39 mouse cellular contexts compared by ENCODE assay signal in genomic region chr4:136675439-136675838, GRCm38 (mm10). TPM values are rescaled to one million over a fixed set of nuclear protein-coding genes. Genes with fewer than 3 reads are reported as not detected.
"Had no signal": no experiment of that assay in that cellular context is flagged by ENCODE, and none has a peak within 500 bp of the region (broad histone marks: within the 10 kb centered on the region; RNA-seq: fewer than 3 reads in every experiment).

No protein-coding gene starts in this region.

- H3K4me3 ChIP-seq: limb, embryonic 10.5 days; limb, embryonic 12.5 days; limb, embryonic 13.5 days; limb, embryonic 15.5 days; liver, embryonic 12.5 days; liver, embryonic 13.5 days; liver, embryonic 15.5 days; lung, embryonic 15.5 days; megakaryocyte, embryonic 14.5 days; midbrain, embryonic 10.5 days; midbrain, embryonic 12.5 days; midbrain, embryonic 13.5 days; midbrain, embryonic 15.5 days; myocyte; neural tube, embryonic 12.5 days had no signal

- H3K4me2 ChIP-seq: limb, embryonic 12.5 days; limb, embryonic 13.5 days; limb, embryonic 15.5 days; liver, embryonic 11.5 days; liver, embryonic 12.5 days; liver, embryonic 13.5 days; liver, embryonic 15.5 days; lung, embryonic 14.5 days; lung, embryonic 15.5 days; midbrain, embryonic 11.5 days; midbrain, embryonic 12.5 days; midbrain, embryonic 13.5 days; midbrain, embryonic 15.5 days; neural tube, embryonic 12.5 days had no signal

- H3K27me3 ChIP-seq: limb, embryonic 12.5 days; limb, embryonic 13.5 days; limb, embryonic 15.5 days; liver, embryonic 12.5 days; liver, embryonic 13.5 days; liver, embryonic 15.5 days; lung, embryonic 15.5 days; midbrain, embryonic 12.5 days; midbrain, embryonic 13.5 days; midbrain, embryonic 15.5 days; neural tube, embryonic 12.5 days had no signal

- H3K4me1 ChIP-seq: liver, embryonic 12.5 days; liver, embryonic 13.5 days; liver, embryonic 15.5 days; lung, embryonic 15.5 days had no signal

- ATAC-seq: liver, embryonic 12.5 days; liver, postnatal 0 days; lung, postnatal 0 days; midbrain, embryonic 13.5 days; midbrain, embryonic 15.5 days; midbrain, embryonic 16.5 days had no signal

- H3K36me3 ChIP-seq: liver, embryonic 12.5 days; liver, embryonic 13.5 days; liver, embryonic 15.5 days; lung, embryonic 15.5 days had no signal

- DNase-seq: left cerebral cortex, postnatal 4 days; liver; liver, embryonic 13.5 days; liver, postnatal 0 days; lung, adult 18-20 months; lung, adult 2 months; lung, embryonic 14.5 days; lung, postnatal 10 days; lung, postnatal 14 days; lung, postnatal 36 days; lung, postnatal 4 days; midbrain, embryonic 14.5 days had no signal

- H3K9ac ChIP-seq: limb, embryonic 12.5 days; limb, embryonic 13.5 days; limb, embryonic 15.5 days; liver, embryonic 12.5 days; liver, embryonic 13.5 days; liver, embryonic 14.5 days; liver, embryonic 15.5 days; liver, postnatal 0 days; lung, embryonic 14.5 days; lung, embryonic 15.5 days; midbrain, embryonic 12.5 days; midbrain, embryonic 13.5 days; midbrain, embryonic 15.5 days; neural tube, embryonic 12.5 days had no signal

- H3K9me3 ChIP-seq: limb, embryonic 10.5 days; limb, embryonic 12.5 days; limb, embryonic 13.5 days; limb, embryonic 15.5 days; liver, embryonic 12.5 days; liver, embryonic 13.5 days; liver, embryonic 15.5 days; lung, embryonic 15.5 days; megakaryocyte, embryonic 14.5 days; midbrain, embryonic 10.5 days; midbrain, embryonic 12.5 days; midbrain, embryonic 13.5 days; midbrain, embryonic 15.5 days; neural tube, embryonic 12.5 days had no signal

- H3K27ac ChIP-seq: limb, embryonic 10.5 days; limb, embryonic 12.5 days; limb, embryonic 13.5 days; limb, embryonic 15.5 days; liver, embryonic 12.5 days; liver, embryonic 13.5 days; liver, embryonic 14.5 days; liver, embryonic 15.5 days; lung, embryonic 15.5 days; macrophage; midbrain, embryonic 10.5 days; midbrain, embryonic 12.5 days; midbrain, embryonic 13.5 days; midbrain, embryonic 15.5 days; neural tube, embryonic 12.5 days had no signal

RNA-seq across cellular contexts. Expression of gene Lactbl1, which starts 53.0 kb away (rescaled TPM):
- total RNA-seq: left cerebral cortex, postnatal 25 days; liver, adult 2 months; megakaryocyte, adult 5-6 weeks had no signal
- polyA plus RNA-seq: limb, embryonic 10.5 days; limb, embryonic 11.5 days; limb, embryonic 12.5 days; limb, embryonic 15.5 days; liver, adult 2 months; liver, embryonic 11.5 days; liver, embryonic 12.5 days; liver, embryonic 13.5 days; liver, embryonic 14.5 days; liver, embryonic 15.5 days; liver, embryonic 16.5 days; liver, postnatal 0 days; lung, embryonic 14.5 days; lung, embryonic 15.5 days; lung, embryonic 16.5 days; lung, postnatal 0 days; macrophage; midbrain, embryonic 10.5 days; midbrain, embryonic 11.5 days; midbrain, embryonic 13.5 days; midbrain, embryonic 14.5 days; myocyte; neural tube, embryonic 11.5 days; neural tube, embryonic 12.5 days had no signal
